Mouse (Mus musculus) limb, embryonic 12.5 days (tissue): ENCODE measurements around the gene Coq8a. TPM values are rescaled to one million over a fixed set of nuclear protein-coding genes. Genes with fewer than 3 reads are reported as not detected.

Experiments
- ATAC-seq: fragments of 200-750 bp; cut with Nextera tagmentation; 2 replicates; pipeline ENCODE4 v1.8.0; 2017; ENCODE audit warnings: low read depth, moderate TSS enrichment; ENCODE audit not compliant: insufficient number of reproducible peaks, insufficient read depth, low FRiP score, low TSS enrichment
- H3K27ac ChIP-seq: fragments of 300-500 bp; sonication (generic); 2 replicates; pipeline ENCODE4 v1.5.1; 2016; ENCODE audit warnings: mild to moderate bottlenecking, moderate library complexity
- H3K27me3 ChIP-seq: fragments of 300-500 bp; sonication (generic); 2 replicates; pipeline ENCODE4 v1.6.1; 2016; ENCODE audit warnings: mild to moderate bottlenecking, moderate library complexity
- H3K36me3 ChIP-seq: fragments of 300-500 bp; sonication (generic); 2 replicates; pipeline ENCODE4 v1.6.1; 2016; ENCODE audit warnings: mild to moderate bottlenecking, moderate library complexity
- H3K4me1 ChIP-seq: fragments of 300-500 bp; sonication (generic); replicated peaks from 2 replicates; pipeline ENCODE4 v1.6.1; 2016
- H3K4me2 ChIP-seq: fragments of 300-500 bp; sonication (generic); 2 replicates; pipeline ENCODE4 v1.6.1; 2016; ENCODE audit warnings: mild to moderate bottlenecking, moderate library complexity
- H3K4me3 ChIP-seq: fragments of 300-500 bp; sonication (generic); replicated peaks from 2 replicates; pipeline ENCODE4 v1.5.1; 2016; ENCODE audit warnings: mild to moderate bottlenecking
- H3K9ac ChIP-seq: fragments of 300-500 bp; sonication (generic); replicated peaks from 2 replicates; pipeline ENCODE4 v1.6.1; 2016; ENCODE audit warnings: mild to moderate bottlenecking, moderate library complexity
- H3K9me3 ChIP-seq: fragments of 300-500 bp; sonication (generic); 2 replicates; pipeline ENCODE4 v1.6.1; 2016; ENCODE audit warnings: mild to moderate bottlenecking, moderate library complexity
- WGBS: fragments of 180-500 bp; shearing (Covaris S2); methylation state at CpG from one replicate; pipeline ENCODE4 v1.1.7; 2016; 5-methylcytosine and 5-hydroxymethylcytosine counted together
- polyA plus RNA-seq: library from polyadenylated mRNA; unstranded; fragments of >200 nt; fragmentation: Nextera tagmentation; extraction: Ambion mirVana; gene quantifications from 2 replicates; pipeline ENCODE4 v1.2.1, GENCODE M21; 2016

The Coq8a gene
- polyA plus RNA-seq, 1 experiment from 2014 or later: 4.0 TPM

- WGBS: 65% methylated on average over 5 of the region's 5 CpGs
- no peak overlapping the region for H3K27ac ChIP-seq
- no peaks in the 10 kb centered on the region for H3K27me3 ChIP-seq
- no peaks in the 10 kb centered on the region for H3K36me3 ChIP-seq
- H3K4me3 ChIP-seq: no peak overlapping the region
- no peak overlapping the region for H3K4me2 ChIP-seq
- no peak for ATAC-seq
- H3K9me3 ChIP-seq: 0 out of 2 replicates have a peak, but pooled peaks cover 5% of the 10 kb centered on the region
- no peak overlapping the region for H3K9ac ChIP-seq
- no peaks in the 10 kb centered on the region for H3K4me1 ChIP-seq
These were observed 13.5 kb downstream of the Coq8a start for GRCm38 (mm10) chr1:180185877-180186276.

- 42% methylated on average over 7 of the region's 7 CpGs for WGBS
These were observed 14.6 kb downstream of the Coq8a start for GRCm38 (mm10) chr1:180184768-180185167.

GRCm38 (mm10) chr1:180183525-180184159 lies 15.8 kb downstream of the Coq8a start:
- Histone ChIP-seq H3K4me2 (no peak overlapping the region), H3K27ac (no peak overlapping the region), H3K4me3 (no peak overlapping the region), H3K4me1 (no peaks in the 10 kb centered on the region), H3K9me3 (0 out of 2 replicates have a peak, but pooled peaks cover 5% of the 10 kb centered on the region), H3K27me3 (no peaks in the 10 kb centered on the region), H3K36me3 (no peaks in the 10 kb centered on the region), H3K9ac (no peak overlapping the region)
- ATAC-seq: no peak
- WGBS: 82% methylated on average over 6 of the region's 6 CpGs

More at GRCm38 (mm10) chr1:180184768-180185167, 14.6 kb downstream of the Coq8a start:
- H3K27ac ChIP-seq: no peak overlapping the region
- H3K27me3 ChIP-seq: no peaks in the 10 kb centered on the region
- no peak overlapping the region for H3K4me3 ChIP-seq
- H3K9me3 ChIP-seq: 0 out of 2 replicates have a peak, but pooled peaks cover 5% of the 10 kb centered on the region
- no peaks in the 10 kb centered on the region for H3K4me1 ChIP-seq
- no peak overlapping the region for H3K9ac ChIP-seq
- ATAC-seq: no peak
- H3K36me3 ChIP-seq: no peaks in the 10 kb centered on the region
- no peak overlapping the region for H3K4me2 ChIP-seq

GRCm38 (mm10) chr1:180182731-180183130 lies 16.7 kb downstream of the Coq8a start:
- Histone ChIP-seq H3K4me1 (no peaks in the 10 kb centered on the region), H3K27ac (no peak overlapping the region), H3K27me3 (no peaks in the 10 kb centered on the region), H3K4me3 (no peak overlapping the region), H3K9me3 (no peaks in the 10 kb centered on the region), H3K9ac (no peak overlapping the region), H3K4me2 (no peak overlapping the region), H3K36me3 (no peaks in the 10 kb centered on the region)
- 77% methylated on average over 3 of the region's 3 CpGs for WGBS
- no peak for ATAC-seq

- Histone ChIP-seq H3K4me1 (no peaks in the 10 kb centered on the region), H3K4me2 (no peak overlapping the region), H3K27me3 (no peaks in the 10 kb centered on the region), H3K9ac (no peak overlapping the region), H3K27ac (no peak overlapping the region), H3K9me3 (no peaks in the 10 kb centered on the region), H3K4me3 (no peak overlapping the region), H3K36me3 (no peaks in the 10 kb centered on the region)
- WGBS: 86% methylated on average over 9 of the region's 9 CpGs
- ATAC-seq: no peak
These were observed 17.5 kb downstream of the Coq8a start for GRCm38 (mm10) chr1:180181966-180182319.

- H3K4me1 ChIP-seq: no peaks in the 10 kb centered on the region
- ATAC-seq: no peak
- WGBS: 86% methylated on average over 7 of the region's 7 CpGs
- H3K9me3 ChIP-seq: no peaks in the 10 kb centered on the region
- H3K27me3 ChIP-seq: no peaks in the 10 kb centered on the region
- no peaks in the 10 kb centered on the region for H3K36me3 ChIP-seq
- no peak overlapping the region for H3K4me2 ChIP-seq
- no peak overlapping the region for H3K9ac ChIP-seq
- H3K27ac ChIP-seq: no peak overlapping the region
- H3K4me3 ChIP-seq: no peak overlapping the region
These were observed 18.0 kb downstream of the Coq8a start for GRCm38 (mm10) chr1:180181304-180181965.

- Histone ChIP-seq H3K4me2 (no peak overlapping the region), H3K27ac (no peak overlapping the region), H3K9me3 (no peaks in the 10 kb centered on the region), H3K9ac (no peak overlapping the region), H3K27me3 (no peaks in the 10 kb centered on the region), H3K4me1 (no peaks in the 10 kb centered on the region), H3K4me3 (no peak overlapping the region), H3K36me3 (no peaks in the 10 kb centered on the region)
- ATAC-seq: no peak
- WGBS: 98% methylated on average over 2 of the region's 2 CpGs
These were observed 19.6 kb downstream of the Coq8a start for GRCm38 (mm10) chr1:180179840-180180239.

GRCm38 (mm10) chr1:180179100-180179499 lies 20.3 kb downstream of the Coq8a start:
- Histone ChIP-seq H3K4me2 (no peak overlapping the region), H3K36me3 (no peaks in the 10 kb centered on the region), H3K9me3 (no peaks in the 10 kb centered on the region), H3K27me3 (no peaks in the 10 kb centered on the region), H3K27ac (no peak overlapping the region), H3K4me3 (no peak overlapping the region), H3K4me1 (no peaks in the 10 kb centered on the region), H3K9ac (no peak overlapping the region)
- no peak for ATAC-seq
- WGBS: 95% methylated on average over 4 of the region's 4 CpGs

GRCm38 (mm10) chr1:180178340-180178739 lies 21.1 kb downstream of the Coq8a start:
- Histone ChIP-seq H3K36me3 (no peaks in the 10 kb centered on the region), H3K9me3 (no peaks in the 10 kb centered on the region), H3K27ac (no peak overlapping the region), H3K4me1 (no peaks in the 10 kb centered on the region), H3K27me3 (no peaks in the 10 kb centered on the region), H3K4me3 (no peak overlapping the region), H3K9ac (no peak overlapping the region), H3K4me2 (no peak overlapping the region)
- 88% methylated on average over 9 of the region's 9 CpGs for WGBS
- no peak for ATAC-seq

GRCm38 (mm10) chr1:180176784-180177183 lies 22.6 kb downstream of the Coq8a start:
- no peak overlapping the region for H3K9ac ChIP-seq
- H3K4me3 ChIP-seq: no peak overlapping the region
- 7% methylated on average over 1 of the region's 1 CpGs for WGBS
- no peak overlapping the region for H3K27ac ChIP-seq
- H3K4me2 ChIP-seq: no peak overlapping the region
- no peaks in the 10 kb centered on the region for H3K36me3 ChIP-seq
- H3K4me1 ChIP-seq: no peaks in the 10 kb centered on the region
- no peaks in the 10 kb centered on the region for H3K9me3 ChIP-seq
- no peaks in the 10 kb centered on the region for H3K27me3 ChIP-seq
- ATAC-seq: no peak

- no peak overlapping the region for H3K27ac ChIP-seq
- H3K9ac ChIP-seq: no peak overlapping the region
- ATAC-seq: no peak
- H3K4me3 ChIP-seq: no peak overlapping the region
- no peaks in the 10 kb centered on the region for H3K9me3 ChIP-seq
- H3K4me1 ChIP-seq: no peaks in the 10 kb centered on the region
- H3K27me3 ChIP-seq: no peaks in the 10 kb centered on the region
- no peak overlapping the region for H3K4me2 ChIP-seq
- WGBS: 62% methylated on average over 8 of the region's 8 CpGs
- H3K36me3 ChIP-seq: no peaks in the 10 kb centered on the region
These were observed 23.8 kb downstream of the Coq8a start for GRCm38 (mm10) chr1:180175635-180176034.

- no peaks in the 10 kb centered on the region for H3K27me3 ChIP-seq
- no peak overlapping the region for H3K4me3 ChIP-seq
- H3K4me2 ChIP-seq: no peak overlapping the region
- WGBS: 35% methylated on average over 3 of the region's 3 CpGs
- no peaks in the 10 kb centered on the region for H3K4me1 ChIP-seq
- H3K36me3 ChIP-seq: no peaks in the 10 kb centered on the region
- H3K27ac ChIP-seq: no peak overlapping the region
- ATAC-seq: no peak
- no peak overlapping the region for H3K9ac ChIP-seq
- H3K9me3 ChIP-seq: no peaks in the 10 kb centered on the region
These were observed 24.2 kb downstream of the Coq8a start for GRCm38 (mm10) chr1:180175167-180175566.
